Mouse (Mus musculus) left cerebral cortex, postnatal 14 days (tissue): ENCODE measurements around the gene Mia3. TPM values are rescaled to one million over a fixed set of nuclear protein-coding genes. Genes with fewer than 3 reads are reported as not detected.

Experiments used
- DNase-seq, 2 experiments: peaks; one replicate each; pipeline ENCODE4 v3.0.0; 2021 to 2022; ENCODE audit warnings: low spot score in 2 of 2, mixed read lengths in 1 of 2
- intact Hi-C: fragments of 180-260 bp; cut with DNase I; formaldehyde crosslinking; loops from one replicate; pipeline ENCODE4 v1.15.1; 2025
- total RNA-seq, 2 experiments: library from RNA; stranded (reverse); gene quantifications; 2 replicates each; pipeline ENCODE4 v1.2.3; 2021

Gene Mia3
- total RNA-seq, 2 experiments from 2014 or later: 258 to 271 TPM

GRCm38 (mm10) chr1:183288351-183288750 lies 81.0 kb downstream of the Mia3 start:
- intact Hi-C loops: loop anchor here (5.0 kb wide), 1 partner anchor 44 kb away; no protein-coding TSS in a partner anchor
- no peak for DNase-seq

Other genes with a start within 250 kb of the Mia3 start
- gene Disp1, start 148.0 kb downstream of the Mia3 start, total RNA-seq: 1 to 10 TPM; 5.1 to 5.9 TPM
- 10 to 100 TPM; 45.6 to 48.4 TPM for gene Aida, start 73.0 kb downstream of the Mia3 start, total RNA-seq
- gene Brox, start 72.3 kb downstream of the Mia3 start, total RNA-seq: 10 to 100 TPM; 56.3 to 58.6 TPM
- gene Taf1a, start 19.4 kb upstream of the Mia3 start, total RNA-seq: 10 to 100 TPM; 14.8 to 15.4 TPM
- gene Hhipl2, start 48.7 kb upstream of the Mia3 start, total RNA-seq: under 1 TPM in 1 of 2 experiments, not detected in 1; 0.20 TPM